Mouse (Mus musculus): ENCODE measurements at regions not wholly inside any gene's neighbourhood (a gene's known extent, or its start where the extent isn't known, plus 50 kb on each side); places are given as distances from the start of the nearest gene placed in this dataset.

- Histone ChIP-seq H3K27ac (ENCODE audit: low read depth, low read length) (no peak overlapping the region), H3K4me3 (ENCODE audit: low read depth, low read length) (no peak overlapping the region), H3K4me2 (no peak overlapping the region), H3K9ac (ENCODE audit: low read depth, low read length) (no peak overlapping the region), H3K9me3 (replicated peaks; ENCODE audit: control insufficient read depth, low read length) (no peaks in the 10 kb centered on the region), H3K27me3 (ENCODE audit: control insufficient read depth, insufficient read depth, low read length) (no peaks in the 10 kb centered on the region), H3K36me3 (ENCODE audit: control insufficient read depth, insufficient read depth, low read length) (no peaks in the 10 kb centered on the region), H3K4me1 (ENCODE audit: control insufficient read depth, insufficient read depth, low read length) (no peaks in the 10 kb centered on the region)
- WGBS (ENCODE audit: insufficient replicate concordance): 32% methylated on average over 22 of the region's 22 CpGs
- no peak for ATAC-seq (replicated peaks; ENCODE audit: insufficient number of reproducible peaks, low FRiP score, low TSS enrichment)
These were observed 77.7 kb upstream of the Jarid2 start for GRCm38 (mm10) chr13:44651259-44652238.

GRCm38 (mm10) chr13:44657905-44658414, 71.3 kb upstream of the Jarid2 start:
- H3K9me3 ChIP-seq (replicated peaks; ENCODE audit: control insufficient read depth, low read length): no peaks in the 10 kb centered on the region
- H3K4me2 ChIP-seq: no peak overlapping the region
- H3K9ac ChIP-seq (ENCODE audit: low read depth, low read length): no peak overlapping the region
- no peak for ATAC-seq (replicated peaks; ENCODE audit: insufficient number of reproducible peaks, low FRiP score, low TSS enrichment)
- whole genome bisulfite sequencing (ENCODE audit: insufficient replicate concordance): 64% methylated on average over 10 of the region's 10 CpGs
- no peak overlapping the region for H3K4me3 ChIP-seq (ENCODE audit: low read depth, low read length)
- H3K36me3 ChIP-seq (ENCODE audit: control insufficient read depth, insufficient read depth, low read length): no peaks in the 10 kb centered on the region
- H3K4me1 ChIP-seq (ENCODE audit: control insufficient read depth, insufficient read depth, low read length): no peaks in the 10 kb centered on the region
- H3K27me3 ChIP-seq (ENCODE audit: control insufficient read depth, insufficient read depth, low read length): no peaks in the 10 kb centered on the region
- H3K27ac ChIP-seq (ENCODE audit: low read depth, low read length): no peak overlapping the region

- H3K4me2 ChIP-seq: no peak overlapping the region
- no peaks in the 10 kb centered on the region for H3K36me3 ChIP-seq (ENCODE audit: control insufficient read depth, insufficient read depth, low read length)
- no peak overlapping the region for H3K27ac ChIP-seq (ENCODE audit: low read depth, low read length)
- no peak for ATAC-seq (replicated peaks; ENCODE audit: insufficient number of reproducible peaks, low FRiP score, low TSS enrichment)
- H3K9ac ChIP-seq (ENCODE audit: low read depth, low read length): no peak overlapping the region
- H3K4me3 ChIP-seq (ENCODE audit: low read depth, low read length): no peak overlapping the region
- H3K9me3 ChIP-seq (replicated peaks; ENCODE audit: control insufficient read depth, low read length): no peaks in the 10 kb centered on the region
- H3K4me1 ChIP-seq (ENCODE audit: control insufficient read depth, insufficient read depth, low read length): no peaks in the 10 kb centered on the region
- H3K27me3 ChIP-seq (ENCODE audit: control insufficient read depth, insufficient read depth, low read length): no peaks in the 10 kb centered on the region
- 62% methylated on average over 6 of the region's 6 CpGs for WGBS (ENCODE audit: insufficient replicate concordance)
These were observed 69.4 kb upstream of the Jarid2 start for GRCm38 (mm10) chr13:44659861-44660260.

- Histone ChIP-seq H3K4me1 (ENCODE audit: control insufficient read depth, insufficient read depth, low read length) (no peaks in the 10 kb centered on the region), H3K27me3 (ENCODE audit: control insufficient read depth, insufficient read depth, low read length) (no peaks in the 10 kb centered on the region), H3K9ac (ENCODE audit: low read depth, low read length) (no peak overlapping the region), H3K36me3 (ENCODE audit: control insufficient read depth, insufficient read depth, low read length) (no peaks in the 10 kb centered on the region), H3K4me3 (ENCODE audit: low read depth, low read length) (no peak overlapping the region), H3K4me2 (no peak overlapping the region; the same call in 1 of the 2 replicates), H3K27ac (ENCODE audit: low read depth, low read length) (peak overlapping the region; percentile 36; the same call in 1 of the 2 replicates), H3K9me3 (replicated peaks; ENCODE audit: control insufficient read depth, low read length) (no peaks in the 10 kb centered on the region)
- ATAC-seq (replicated peaks; ENCODE audit: insufficient number of reproducible peaks, low FRiP score, low TSS enrichment): peak; percentile 65
- WGBS (ENCODE audit: insufficient replicate concordance): 67% methylated on average over 11 of the region's 11 CpGs
These were observed 66.2 kb upstream of the Jarid2 start for GRCm38 (mm10) chr13:44663062-44663461.

- Histone ChIP-seq H3K4me2 (no peak overlapping the region), H3K27ac (ENCODE audit: low read depth, low read length) (no peak overlapping the region; the same call in 1 of the 2 replicates), H3K36me3 (ENCODE audit: control insufficient read depth, insufficient read depth, low read length) (no peaks in the 10 kb centered on the region), H3K4me1 (ENCODE audit: control insufficient read depth, insufficient read depth, low read length) (no peaks in the 10 kb centered on the region), H3K9me3 (replicated peaks; ENCODE audit: control insufficient read depth, low read length) (no peaks in the 10 kb centered on the region), H3K27me3 (ENCODE audit: control insufficient read depth, insufficient read depth, low read length) (no peaks in the 10 kb centered on the region), H3K4me3 (ENCODE audit: low read depth, low read length) (no peak overlapping the region), H3K9ac (ENCODE audit: low read depth, low read length) (no peak overlapping the region)
- WGBS (ENCODE audit: insufficient replicate concordance): 70% methylated on average over 7 of the region's 7 CpGs
- no peak for ATAC-seq (replicated peaks; ENCODE audit: insufficient number of reproducible peaks, low FRiP score, low TSS enrichment)
These were observed 65.5 kb upstream of the Jarid2 start for GRCm38 (mm10) chr13:44663730-44664129.

- no peak for ATAC-seq (replicated peaks; ENCODE audit: insufficient number of reproducible peaks, low FRiP score, low TSS enrichment)
- peaks cover 6% of the 10 kb centered on the region; the same call in 1 of the 2 replicates for H3K27me3 ChIP-seq (ENCODE audit: control insufficient read depth, insufficient read depth, low read length)
- H3K4me1 ChIP-seq (ENCODE audit: control insufficient read depth, insufficient read depth, low read length): peaks cover 6% of the 10 kb centered on the region; the same call in 1 of the 2 replicates
- no peaks in the 10 kb centered on the region for H3K9me3 ChIP-seq (replicated peaks; ENCODE audit: control insufficient read depth, low read length)
- no peak overlapping the region for H3K27ac ChIP-seq (ENCODE audit: low read depth, low read length)
- H3K4me3 ChIP-seq (ENCODE audit: low read depth, low read length): no peak overlapping the region
- H3K4me2 ChIP-seq: no peak overlapping the region
- no peak overlapping the region for H3K9ac ChIP-seq (ENCODE audit: low read depth, low read length)
- H3K36me3 ChIP-seq (ENCODE audit: control insufficient read depth, insufficient read depth, low read length): no peaks in the 10 kb centered on the region
- 68% methylated on average over 6 of the region's 6 CpGs for WGBS (ENCODE audit: insufficient replicate concordance)
These were observed 59.5 kb upstream of the Jarid2 start for GRCm38 (mm10) chr13:44669761-44670160.

GRCm38 (mm10) chr13:44673337-44673966, 55.8 kb upstream of the Jarid2 start:
- ATAC-seq (replicated peaks; ENCODE audit: insufficient number of reproducible peaks, low FRiP score, low TSS enrichment): no peak
- no peaks in the 10 kb centered on the region for H3K36me3 ChIP-seq (ENCODE audit: control insufficient read depth, insufficient read depth, low read length)
- 23% methylated on average over 20 of the region's 20 CpGs for WGBS (ENCODE audit: insufficient replicate concordance)
- peaks cover 6% of the 10 kb centered on the region; the same call in 1 of the 2 replicates for H3K27me3 ChIP-seq (ENCODE audit: control insufficient read depth, insufficient read depth, low read length)
- no peaks in the 10 kb centered on the region for H3K9me3 ChIP-seq (replicated peaks; ENCODE audit: control insufficient read depth, low read length)
- no peak overlapping the region for H3K27ac ChIP-seq (ENCODE audit: low read depth, low read length)
- H3K4me3 ChIP-seq (ENCODE audit: low read depth, low read length): peak overlapping the region; percentile 21
- H3K9ac ChIP-seq (ENCODE audit: low read depth, low read length): no peak overlapping the region
- H3K4me1 ChIP-seq (ENCODE audit: control insufficient read depth, insufficient read depth, low read length): peaks cover 9% of the 10 kb centered on the region; the same call in 1 of the 2 replicates
- peak overlapping the region; percentile 57 for H3K4me2 ChIP-seq

- H3K36me3 ChIP-seq (ENCODE audit: control insufficient read depth, insufficient read depth, low read length): no peaks in the 10 kb centered on the region
- H3K27ac ChIP-seq (ENCODE audit: low read depth, low read length): no peak overlapping the region
- H3K9me3 ChIP-seq (replicated peaks; ENCODE audit: control insufficient read depth, low read length): no peaks in the 10 kb centered on the region
- WGBS (ENCODE audit: insufficient replicate concordance): 21% methylated on average over 12 of the region's 12 CpGs
- H3K4me2 ChIP-seq: peak overlapping the region; percentile 57
- ATAC-seq (replicated peaks; ENCODE audit: insufficient number of reproducible peaks, low FRiP score, low TSS enrichment): no peak
- peaks cover 6% of the 10 kb centered on the region; the same call in 1 of the 2 replicates for H3K27me3 ChIP-seq (ENCODE audit: control insufficient read depth, insufficient read depth, low read length)
- H3K4me3 ChIP-seq (ENCODE audit: low read depth, low read length): peak overlapping the region; percentile 21; the same call in 1 of the 2 replicates
- H3K4me1 ChIP-seq (ENCODE audit: control insufficient read depth, insufficient read depth, low read length): peaks cover 9% of the 10 kb centered on the region; the same call in 1 of the 2 replicates
- no peak overlapping the region for H3K9ac ChIP-seq (ENCODE audit: low read depth, low read length)
These were observed 55.3 kb upstream of the Jarid2 start for GRCm38 (mm10) chr13:44673967-44674357.
